Mouse (Mus musculus) brain, embryonic 14.5 days (tissue): Measurements from ENCODE around the gene Pafah2. TPM values are rescaled to one million over a fixed set of nuclear protein-coding genes. Genes with fewer than 3 reads are reported as not detected.

Source experiments
- DNase-seq: peaks from one replicate; pipeline ENCODE4 v3.0.0-alpha.2; 2011; ENCODE audit warnings: low read depth
- CTCF ChIP-seq: fragments of 200-500 bp; IDR thresholded peaks from 2 replicates; pipeline ENCODE4 v1.5.1; 2012; ENCODE audit warnings: inconsistent platforms, mild to moderate bottlenecking, moderate library complexity, borderline replicate concordance; ENCODE audit not compliant: insufficient read depth, insufficient read length; ENCODE audit errors: extremely low read depth
- POLR2A ChIP-seq: fragments of 200-500 bp; IDR thresholded peaks from 2 replicates; pipeline ENCODE4 v1.6.1; 2012; ENCODE audit warnings: mild to moderate bottlenecking, inconsistent platforms, borderline replicate concordance; ENCODE audit not compliant: poor library complexity, insufficient read depth, insufficient read length, severe bottlenecking; ENCODE audit errors: extremely low read depth
- polyA plus RNA-seq: library from polyadenylated mRNA; depleted of rRNA; stranded (reverse); fragments of >200 nt; gene quantifications from 2 replicates; pipeline ENCODE4 v1.2.3, GENCODE M21; 2012; rRNA removed

Pafah2 gene
- polyA plus RNA-seq, 1 experiment = 14.6 TPM

DNA sequence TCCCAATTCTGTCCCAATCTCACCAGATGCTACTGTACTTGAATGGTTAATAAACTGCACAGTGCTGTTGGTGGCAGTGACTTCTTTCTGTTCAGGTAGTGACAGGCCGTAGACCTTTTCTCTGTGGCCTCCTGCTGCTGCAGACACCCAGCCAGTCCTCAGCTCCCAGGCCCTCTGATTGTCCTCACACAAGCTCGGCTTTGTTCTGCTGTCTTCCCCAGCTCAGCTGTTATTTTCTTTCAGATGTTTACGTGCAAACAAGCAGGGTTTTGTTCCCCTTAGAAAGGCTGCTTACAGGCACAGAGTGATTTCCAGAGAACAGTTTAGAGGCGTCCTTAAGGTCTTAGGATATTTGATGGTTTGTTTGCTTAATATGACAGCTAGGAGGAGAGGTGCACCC is 77.6 kb downstream of the Pafah2 start:
- no peak for TF ChIP-seq POLR2A
- no peak for TF ChIP-seq CTCF
- DNase-seq = peak; percentile 51

DNA sequence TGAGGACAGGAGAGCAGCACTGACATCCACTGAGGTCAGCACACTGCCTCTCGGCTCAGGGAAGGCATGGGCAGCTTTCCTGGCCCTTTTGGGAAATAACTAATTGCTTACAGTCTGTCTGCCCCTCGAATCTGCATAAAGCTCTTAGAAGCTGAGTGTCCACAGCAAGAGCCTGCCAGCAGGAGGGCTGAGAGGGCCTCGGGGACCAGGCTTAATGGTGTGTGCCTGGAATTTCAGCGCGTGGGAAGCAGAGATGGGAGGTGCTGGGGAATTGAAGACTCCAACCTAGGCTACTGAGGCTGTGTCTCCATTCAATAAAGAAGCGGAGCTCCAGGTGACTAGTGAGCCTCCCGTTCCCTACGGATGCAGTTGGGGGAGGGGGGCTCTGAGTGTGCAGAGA is 78.1 kb downstream of the Pafah2 start:
- TF ChIP-seq CTCF = no peak
- TF ChIP-seq POLR2A = no peak
- peak; percentile 64 for DNase-seq

DNA sequence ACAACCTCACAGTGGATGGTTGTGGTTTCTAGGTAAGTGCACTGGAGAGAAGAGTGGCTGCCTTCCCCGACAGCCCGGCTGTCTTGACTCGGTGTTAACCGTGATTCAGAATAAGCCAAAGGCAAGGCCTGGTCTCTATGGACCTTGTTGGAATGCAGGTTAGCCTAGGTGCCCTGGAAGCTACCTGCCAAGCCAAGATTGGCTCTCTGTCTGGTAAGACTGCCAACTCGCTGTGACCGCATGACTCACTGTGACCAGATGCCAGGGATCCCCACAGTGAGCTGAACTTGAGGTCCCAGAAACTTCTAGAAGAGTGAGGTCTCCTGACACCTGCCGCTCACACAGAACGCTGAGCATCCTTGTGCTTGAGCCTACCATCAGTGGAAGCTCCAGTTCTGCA is 80.8 kb downstream of the Pafah2 start:
- TF ChIP-seq POLR2A (no peak), CTCF (no peak)

More for the DNA sequence above, 80.8 kb downstream of the Pafah2 start:
- DNase-seq = no peak

Other genes with a start within 250 kb of the Pafah2 start
- gene Cep85, start 209.2 kb upstream of the Pafah2 start, polyA plus RNA-seq = 22.0 and 24.7 TPM in 2 replicates
- gene Gm7534, start 193.3 kb upstream of the Pafah2 start, polyA plus RNA-seq = not detected in 2 replicates
- gene Catsper4, start 168.9 kb upstream of the Pafah2 start, polyA plus RNA-seq = not detected in 2 replicates
- gene Cnksr1, start 157.9 kb upstream of the Pafah2 start, polyA plus RNA-seq = 0.30 and 0.34 TPM in 2 replicates
- not detected in 2 replicates for gene E130218I03Rik, start 152.7 kb upstream of the Pafah2 start, polyA plus RNA-seq
- 14.5 and 19.0 TPM in 2 replicates for gene Zfp593, start 150.7 kb upstream of the Pafah2 start, polyA plus RNA-seq
- 0.33 and 0.64 TPM in 2 replicates for gene Gm30191, start 149.4 kb upstream of the Pafah2 start, polyA plus RNA-seq
- gene Grrp1, start 142.2 kb upstream of the Pafah2 start, polyA plus RNA-seq = 16.5 and 16.6 TPM in 2 replicates
- 18.8 and 20.7 TPM in 2 replicates for gene Pdik1l, start 108.4 kb upstream of the Pafah2 start, polyA plus RNA-seq
- gene Trim63, start 81.2 kb upstream of the Pafah2 start, polyA plus RNA-seq = 0.13 and 0.33 TPM in 2 replicates
- gene Slc30a2, start 53.1 kb upstream of the Pafah2 start, polyA plus RNA-seq = 0.05 TPM in 1 of 2 replicates, not detected in the other
- gene Extl1, start 12.5 kb upstream of the Pafah2 start, polyA plus RNA-seq = 0.32 and 0.40 TPM in 2 replicates
- gene Stmn1, start 72.0 kb downstream of the Pafah2 start, polyA plus RNA-seq = 1,070 and 2,202 TPM in 2 replicates
- 19.6 and 21.3 TPM in 2 replicates for gene Paqr7, start 100.4 kb downstream of the Pafah2 start, polyA plus RNA-seq
- 2.8 and 3.9 TPM in 2 replicates for gene Aunip, start 114.7 kb downstream of the Pafah2 start, polyA plus RNA-seq
- gene Mtfr1l, start 139.1 kb downstream of the Pafah2 start, polyA plus RNA-seq = 152 and 168 TPM in 2 replicates
- gene Selenon, start 155.8 kb downstream of the Pafah2 start, polyA plus RNA-seq = 46.3 and 55.6 TPM in 2 replicates